Mouse (Mus musculus) liver, embryonic 14.5 days (tissue): ENCODE data around the gene Slc22a21. TPM values are rescaled to one million over a fixed set of nuclear protein-coding genes. Genes with fewer than 3 reads are reported as not detected.
A peak's percentile ranks its signal among the peaks of the same experiment; 100 is the strongest.

Source experiments
- ATAC-seq: fragments of 200-750 bp; cut with Nextera tagmentation; 2 replicates; pipeline ENCODE4 v1.8.0; 2017; ENCODE audit warnings: moderate number of reproducible peaks, mild to moderate bottlenecking, moderate library complexity; ENCODE audit not compliant: insufficient read depth
- DNase-seq, 3 experiments: peaks; one replicate each; pipeline ENCODE4 v3.0.0-alpha.2; 2012 to 2013; ENCODE audit warnings: low read depth in 3 of 3, low spot score in 3 of 3
- H3K27ac ChIP-seq: fragments of 300-500 bp; sonication (generic); 2 replicates; pipeline ENCODE4 v1.5.1; 2014; ENCODE audit warnings: moderate library complexity, mild to moderate bottlenecking, control low read depth, inconsistent platforms
- H3K27me3 ChIP-seq: fragments of 300-500 bp; sonication (generic); 2 replicates; pipeline ENCODE4 v1.6.1; 2014; ENCODE audit warnings: mild to moderate bottlenecking, low read length, moderate library complexity; ENCODE audit not compliant: control insufficient read depth, insufficient read depth
- H3K36me3 ChIP-seq: fragments of 300-500 bp; sonication (generic); replicated peaks from 2 replicates; pipeline ENCODE4 v1.6.1; 2014; ENCODE audit warnings: low read depth; ENCODE audit not compliant: control insufficient read depth, insufficient read depth
- H3K4me1 ChIP-seq, 2 experiments: fragments of 200-500 bp in 1 of 2; fragments of 300-500 bp in 1 of 2; sonication (generic) in 1 of 2; replicated peaks; 2 replicates each; pipeline ENCODE4 v1.6.1; 2012 to 2014; ENCODE audit warnings: antibody characterized with exemption in 1 of 2, inconsistent platforms in 1 of 2, low read length in 1 of 2; ENCODE audit not compliant: control insufficient read depth in 2 of 2, insufficient read depth in 2 of 2
- H3K4me2 ChIP-seq: fragments of 300-500 bp; sonication (generic); 2 replicates; pipeline ENCODE4 v1.6.1; 2014; ENCODE audit warnings: low read depth, mild to moderate bottlenecking, control low read depth, moderate library complexity
- H3K4me3 ChIP-seq, 2 experiments: fragments of 200-500 bp in 1 of 2; fragments of 300-500 bp in 1 of 2; sonication (generic) in 1 of 2; 2 replicates each; pipeline ENCODE4 v1.5.1; 2012 to 2014; ENCODE audit warnings: low read depth in 2 of 2, low read length in 2 of 2, mild to moderate bottlenecking in 2 of 2, control low read depth in 1 of 2, inconsistent platforms in 1 of 2, moderate library complexity in 1 of 2; ENCODE audit not compliant: insufficient read depth in 1 of 2
- H3K9ac ChIP-seq: fragments of 300-500 bp; sonication (generic); replicated peaks from 2 replicates; pipeline ENCODE4 v1.6.1; 2014; ENCODE audit warnings: mild to moderate bottlenecking, control low read depth, moderate library complexity
- H3K9me3 ChIP-seq: fragments of 300-500 bp; sonication (generic); 2 replicates; pipeline ENCODE4 v1.6.1; 2016; ENCODE audit warnings: low read length, mixed read lengths; ENCODE audit not compliant: control insufficient read depth
- CTCF ChIP-seq: IDR thresholded peaks from 2 replicates; pipeline ENCODE4 v1.5.1; 2016; ENCODE audit warnings: antibody characterized with exemption, low read depth, control low read depth
- EP300 ChIP-seq: IDR thresholded peaks from 2 replicates; pipeline ENCODE4 v1.6.1; 2016; ENCODE audit warnings: antibody characterized with exemption, low read depth
- WGBS: fragments of 180-500 bp; shearing (Covaris S2); extraction: QIAGEN DNeasy Blood & Tissue Kit; methylation state at CpG from one replicate; pipeline ENCODE4 v1.1.7; 2014; ENCODE audit not compliant: insufficient replicate concordance; 5-methylcytosine and 5-hydroxymethylcytosine counted together
- polyA plus RNA-seq, 2 experiments: library from polyadenylated mRNA; depleted of rRNA in 1 of 2; stranded (reverse) in 1 of 2; unstranded in 1 of 2; fragments of >200 nt; fragmentation: Nextera tagmentation in 1 of 2; extraction: Ambion mirVana in 1 of 2; gene quantifications; 2 replicates each; pipeline versions ENCODE4 v1.2.1 to v1.2.3; 2012 to 2014

Gene Slc22a21
- 2.0 and 2.8 TPM in 2 replicates for polyA plus RNA-seq (2012; rRNA removed)
- polyA plus RNA-seq (2014; fragmentation: Nextera tagmentation; extraction: Ambion mirVana), result 1.3 and 1.7 TPM in 2 replicates

- TF ChIP-seq CTCF (no peak), EP300 (no peak)
- Histone ChIP-seq H3K4me2 (peak within 1 kb of the TSS; percentile 94), H3K36me3 (peaks cover 18% of the 10 kb centered on the region), H3K27ac (no peak within 1 kb of the TSS), H3K4me1 (peaks cover 0 to 6% of the 10 kb centered on the region in 2 experiments; a peak in 2 of 4 replicates), H3K4me3 (peak within 1 kb of the TSS; percentile 58 to 66), H3K27me3 (no peaks in the 10 kb centered on the region; the same call in 1 of the 2 replicates), H3K9ac (peak within 1 kb of the TSS; percentile 23), H3K9me3 (no peaks in the 10 kb centered on the region)
- WGBS, result 2% methylated on average over 73 of the region's 73 CpGs
- DNase-seq, result peak; percentile 65 to 78 (median 68)
- peak; percentile 93 for ATAC-seq
Observed at GRCm38 (mm10) chr11:53979788-53980621, at the start of gene Slc22a21. Gene Slc22a21, minus strand, starts transcription at chr11:53980332.

DNA sequence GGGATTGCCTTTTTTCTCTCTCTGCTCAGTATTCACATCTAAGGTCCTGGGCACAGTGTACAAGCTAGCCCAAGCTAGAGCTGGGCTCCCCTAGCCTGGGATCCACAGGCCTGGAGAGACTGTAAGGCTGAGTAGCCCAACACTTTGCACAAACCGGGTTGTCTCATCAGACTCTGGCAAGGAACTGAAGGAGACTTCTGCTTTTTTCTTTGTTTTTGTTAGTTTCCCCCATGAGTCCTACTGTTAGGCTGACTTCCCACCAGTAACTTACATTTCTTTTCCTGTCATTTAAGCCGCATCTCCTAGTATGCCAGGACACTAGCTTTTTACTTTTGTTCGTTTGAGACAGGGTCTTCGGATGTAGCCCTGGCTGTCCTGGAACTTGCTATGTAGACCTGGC is 48.9 kb upstream of the Slc22a21 start:
- peak overlapping the region; percentile 97 for H3K4me2 ChIP-seq
- peak overlapping the region; percentile 95 for H3K27ac ChIP-seq
- no peaks in the 10 kb centered on the region for H3K9me3 ChIP-seq
- TF ChIP-seq CTCF (no peak), EP300 (no peak)
- H3K4me1 ChIP-seq, result peaks cover 32 to 34% of the 10 kb centered on the region in 2 experiments
- no peak for ATAC-seq
- peak overlapping the region; percentile 68 to 96 for H3K4me3 ChIP-seq
- peaks cover 18% of the 10 kb centered on the region for H3K36me3 ChIP-seq
- no peaks in the 10 kb centered on the region for H3K27me3 ChIP-seq
- H3K9ac ChIP-seq, result peak overlapping the region; percentile 99
- 51% methylated on average over 4 of the region's 4 CpGs for WGBS
- no peak for DNase-seq

GRCm38 (mm10) chr11:54028044-54028951 is 48.2 kb upstream of the Slc22a21 start, which contains the start of gene Slc22a4:
Gene Slc22a4, minus strand, starts transcription at chr11:54028090.
- Histone ChIP-seq H3K4me2 (peak within 1 kb of the TSS; percentile 97), H3K9ac (peak within 1 kb of the TSS; percentile 99), H3K27ac (peak within 1 kb of the TSS; percentile 95), H3K4me3 (peak within 1 kb of the TSS; percentile 68 to 96), H3K4me1 (peaks cover 36 to 39% of the 10 kb centered on the region in 2 experiments), H3K27me3 (no peaks in the 10 kb centered on the region), H3K9me3 (no peaks in the 10 kb centered on the region), H3K36me3 (peaks cover 24% of the 10 kb centered on the region)
- peak; percentile 83 for ATAC-seq
- WGBS, result 4% methylated on average over 61 of the region's 61 CpGs
- peak; percentile 80 to 83 (median 81) for DNase-seq
- TF ChIP-seq EP300 (peak; percentile 43), CTCF (peak; percentile 72)

DNA sequence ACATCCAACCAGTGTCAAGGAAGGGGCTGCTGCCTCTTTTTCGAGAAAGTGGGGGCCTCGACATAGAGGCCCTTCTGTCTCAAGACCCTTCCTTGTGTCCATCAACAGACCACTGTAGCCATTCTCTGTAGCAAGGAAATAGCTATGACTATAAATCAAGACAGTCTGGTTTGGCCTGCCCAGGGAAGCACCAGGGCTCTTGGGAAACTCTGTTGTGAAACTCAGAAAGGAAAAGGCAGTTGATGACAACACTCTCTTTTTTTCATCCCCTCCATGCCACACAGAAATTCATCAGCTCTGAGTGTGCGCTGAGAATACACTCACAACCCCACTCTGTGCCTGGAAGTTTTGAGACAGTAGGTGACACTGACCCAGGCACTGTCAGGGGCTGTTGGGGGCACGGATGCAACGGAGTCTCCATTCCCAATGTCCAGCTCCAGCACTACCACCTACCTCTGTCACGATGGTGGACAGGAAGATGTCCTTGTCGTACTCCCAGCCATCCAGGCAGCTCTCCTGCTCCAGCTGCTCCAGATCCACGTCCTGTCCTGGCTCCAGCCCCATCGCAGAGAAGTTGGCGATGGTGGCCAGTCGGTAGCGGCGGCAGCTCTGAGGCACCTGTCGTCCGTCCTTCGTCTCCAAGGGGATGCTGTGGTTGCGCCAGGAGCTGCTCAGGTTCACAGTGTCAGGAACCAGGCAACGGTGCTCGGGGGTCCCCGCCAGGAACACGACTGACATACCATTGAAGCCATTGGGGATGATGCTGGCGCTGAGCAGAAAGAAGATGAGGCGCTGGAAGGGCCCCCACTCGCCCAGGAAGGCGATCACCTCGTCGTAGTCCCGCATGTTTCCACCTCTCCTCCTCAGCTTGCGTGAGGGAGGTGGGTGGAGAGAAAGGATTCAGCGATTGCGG is 47.3 kb upstream of the Slc22a21 start:
- Histone ChIP-seq H3K27me3 (no peaks in the 10 kb centered on the region), H3K9me3 (no peaks in the 10 kb centered on the region), H3K9ac (peak overlapping the region; percentile 99), H3K4me1 (peaks cover 44 to 45% of the 10 kb centered on the region in 2 experiments), H3K4me3 (peak overlapping the region; percentile 68 to 96), H3K36me3 (peaks cover 33% of the 10 kb centered on the region), H3K27ac (peak overlapping the region; percentile 95), H3K4me2 (peak overlapping the region; percentile 97)
- ATAC-seq (no peak), DNase-seq (no peak)
- WGBS, result 10% methylated on average over 31 of the region's 31 CpGs
- TF ChIP-seq EP300, result no peak
- TF ChIP-seq CTCF, result no peak
